Mouse (Mus musculus): Measurements from ENCODE around the gene Lrrc74a. TPM values are rescaled to one million over a fixed set of nuclear protein-coding genes. Genes with fewer than 3 reads are reported as not detected.

The Lrrc74a gene
- polyA plus RNA-seq, 1 experiment: not detected

GRCm38 (mm10) chr12:86716962-86717361 is 17.2 kb upstream of the Lrrc74a start:
- no peak for DNase-seq (ENCODE audit: extremely low spot score in 1 of 2, low spot score in 1 of 2)

- no peak for DNase-seq (ENCODE audit: extremely low spot score in 1 of 2, low spot score in 1 of 2)
Measured at GRCm38 (mm10) chr12:86719961-86720639, 14.1 kb upstream of the Lrrc74a start.

GRCm38 (mm10) chr12:86721453-86721852 is 12.7 kb upstream of the Lrrc74a start:
- no peak for DNase-seq (ENCODE audit: extremely low spot score in 1 of 2, low spot score in 1 of 2)

GRCm38 (mm10) chr12:86724300-86724699 is 9.9 kb upstream of the Lrrc74a start:
- DNase-seq (ENCODE audit: extremely low spot score in 1 of 2, low spot score in 1 of 2): no peak

- peak in 1 of 2 experiments; percentile 62 for DNase-seq (ENCODE audit: extremely low spot score in 1 of 2, low spot score in 1 of 2)
Measured at GRCm38 (mm10) chr12:86725706-86726105, 8.5 kb upstream of the Lrrc74a start.

- peak; percentile 91 to 96 for DNase-seq (ENCODE audit: extremely low spot score in 1 of 2, low spot score in 1 of 2)
Measured at GRCm38 (mm10) chr12:86726120-86726640, 8.0 kb upstream of the Lrrc74a start, which contains the start of gene Angel1. Angel1 (minus strand) TSS chr12:86726460.

- DNase-seq (ENCODE audit: extremely low spot score in 1 of 2, low spot score in 1 of 2): no peak
Measured at GRCm38 (mm10) chr12:86761036-86761435, 26.9 kb downstream of the Lrrc74a start.

GRCm38 (mm10) chr12:86764060-86764459 is 29.9 kb downstream of the Lrrc74a start:
- DNase-seq (ENCODE audit: extremely low spot score in 1 of 2, low spot score in 1 of 2): no peak

- DNase-seq (ENCODE audit: extremely low spot score in 1 of 2, low spot score in 1 of 2): no peak
Measured at GRCm38 (mm10) chr12:86766467-86766866, 32.3 kb downstream of the Lrrc74a start.

- peak in 1 of 2 experiments; percentile 79 for DNase-seq (ENCODE audit: extremely low spot score in 1 of 2, low spot score in 1 of 2)
Measured at GRCm38 (mm10) chr12:86767868-86768631, 33.9 kb downstream of the Lrrc74a start.

GRCm38 (mm10) chr12:86768986-86769580 is 34.9 kb downstream of the Lrrc74a start:
- DNase-seq (ENCODE audit: extremely low spot score in 1 of 2, low spot score in 1 of 2): peak; percentile 79 to 97

GRCm38 (mm10) chr12:86769819-86770218 is 35.6 kb downstream of the Lrrc74a start:
- no peak for DNase-seq (ENCODE audit: extremely low spot score in 1 of 2, low spot score in 1 of 2)

GRCm38 (mm10) chr12:86770261-86770670 is 36.1 kb downstream of the Lrrc74a start:
- DNase-seq (ENCODE audit: extremely low spot score in 1 of 2, low spot score in 1 of 2): peak in 1 of 2 experiments; percentile 36

- DNase-seq (ENCODE audit: extremely low spot score in 1 of 2, low spot score in 1 of 2): no peak
Measured at GRCm38 (mm10) chr12:86770927-86771326, 36.8 kb downstream of the Lrrc74a start.

GRCm38 (mm10) chr12:86771823-86772427 is 37.8 kb downstream of the Lrrc74a start:
- DNase-seq (ENCODE audit: extremely low spot score in 1 of 2, low spot score in 1 of 2): peak; percentile 81 to 98

- DNase-seq (ENCODE audit: extremely low spot score in 1 of 2, low spot score in 1 of 2): no peak
Measured at GRCm38 (mm10) chr12:86772551-86772950, 38.4 kb downstream of the Lrrc74a start.

- no peak for DNase-seq (ENCODE audit: extremely low spot score in 1 of 2, low spot score in 1 of 2)
Measured at GRCm38 (mm10) chr12:86775561-86776280, 41.6 kb downstream of the Lrrc74a start.

GRCm38 (mm10) chr12:86776341-86776860 is 42.2 kb downstream of the Lrrc74a start:
- DNase-seq (ENCODE audit: extremely low spot score in 1 of 2, low spot score in 1 of 2): no peak

- no peak for DNase-seq (ENCODE audit: extremely low spot score in 1 of 2, low spot score in 1 of 2)
Measured at GRCm38 (mm10) chr12:86778531-86778930, 44.4 kb downstream of the Lrrc74a start.
